Mouse (Mus musculus): Measurements from ENCODE around the gene Zfp109.

The Zfp109 gene

DNA sequence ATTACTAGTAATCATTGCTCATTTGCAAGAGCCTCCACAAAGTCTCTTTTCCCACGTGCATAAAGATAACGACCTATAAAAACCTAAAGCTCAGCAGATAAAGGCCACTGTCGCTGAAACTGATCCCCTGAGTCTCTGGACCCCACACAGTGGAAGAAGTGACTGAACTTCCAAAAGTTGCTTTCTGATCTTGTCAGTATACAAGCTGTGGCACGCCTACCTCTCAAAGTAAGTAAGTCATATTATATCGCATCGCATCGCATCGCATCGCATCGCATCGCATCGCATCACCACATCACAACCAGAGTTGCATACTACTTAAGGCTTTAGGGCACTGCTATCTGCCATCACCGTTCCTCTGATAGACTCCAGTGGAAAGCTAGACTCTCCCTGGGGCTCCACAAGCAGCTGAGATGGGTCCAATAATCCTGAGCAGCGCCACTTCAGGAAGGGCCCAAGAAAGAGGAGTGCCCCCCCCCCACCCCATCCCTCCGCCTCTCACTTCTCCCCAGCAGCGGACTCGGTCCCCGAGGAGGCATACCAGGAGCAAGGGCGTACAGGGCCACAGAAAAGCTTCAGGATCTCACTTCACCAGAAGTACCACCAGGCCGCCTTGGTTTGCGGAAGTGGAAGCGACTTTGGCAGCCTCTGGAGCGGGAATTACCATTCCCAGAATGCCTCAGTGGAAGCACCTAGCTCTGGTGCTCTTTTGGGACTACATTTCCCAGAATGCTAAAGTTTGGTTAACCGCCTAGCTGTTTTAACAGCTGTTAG lies 29.7 kb downstream of the Zfp109 start:
- DNase-seq: peak; percentile 3

DNA sequence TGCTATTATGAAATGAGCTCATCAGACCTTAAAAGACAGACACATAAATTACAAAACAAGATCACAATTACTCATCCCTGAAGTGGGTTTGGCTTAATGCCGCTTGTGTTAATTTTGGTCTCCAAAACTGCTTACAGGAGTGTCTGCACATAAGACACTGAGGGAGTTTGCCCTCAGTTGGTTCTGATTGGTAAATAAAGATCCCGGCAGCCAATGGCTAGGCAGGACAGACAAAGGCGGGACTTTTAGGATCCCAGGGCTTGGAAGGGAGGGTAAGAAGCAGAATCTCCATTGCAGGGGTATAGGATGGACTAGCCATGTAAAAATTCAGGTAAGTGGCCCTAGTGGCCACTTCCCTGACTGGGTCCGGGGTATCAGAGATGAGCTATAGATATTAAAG lies 40.4 kb downstream of the Zfp109 start:
- DNase-seq: no peak

DNA sequence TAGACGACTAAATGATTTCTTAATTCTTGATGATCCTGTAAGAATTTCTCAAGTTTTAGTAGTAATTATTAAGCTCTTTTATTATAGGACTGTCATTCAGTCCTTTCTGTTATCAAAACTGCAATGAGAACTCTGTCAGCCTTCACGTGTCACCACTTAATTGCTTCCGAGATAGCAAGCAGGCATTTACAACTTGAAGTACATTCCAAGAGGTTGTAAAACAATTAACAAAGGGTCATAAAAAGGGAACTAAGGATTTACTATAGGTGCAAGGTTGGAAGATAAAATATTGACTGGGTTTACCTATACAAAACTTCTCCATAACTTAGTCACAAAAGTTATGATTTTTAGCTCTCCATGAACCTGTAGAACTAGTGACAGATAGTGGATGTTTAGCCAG lies 44.2 kb downstream of the Zfp109 start:
- no peak for DNase-seq

DNA sequence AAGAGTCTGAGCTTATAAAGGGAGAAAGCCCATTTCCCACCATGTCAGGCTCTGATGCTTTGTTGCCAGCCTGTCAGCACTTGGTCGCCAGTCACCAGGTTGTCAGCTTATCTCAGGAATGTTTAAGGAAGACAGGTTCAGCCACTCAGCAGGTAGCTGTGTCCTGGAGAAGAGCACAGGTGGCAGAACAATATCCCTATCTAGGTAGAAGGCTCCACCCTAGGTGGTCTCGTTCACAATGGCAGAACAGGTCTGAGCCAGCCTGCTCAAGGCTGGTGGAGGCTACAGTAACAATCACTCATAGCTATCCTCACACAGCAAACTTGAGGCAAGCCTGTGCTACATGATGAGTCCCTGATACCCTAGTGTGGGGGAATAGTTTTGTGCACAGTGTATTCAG lies 46.0 kb downstream of the Zfp109 start:
- DNase-seq: no peak

DNA sequence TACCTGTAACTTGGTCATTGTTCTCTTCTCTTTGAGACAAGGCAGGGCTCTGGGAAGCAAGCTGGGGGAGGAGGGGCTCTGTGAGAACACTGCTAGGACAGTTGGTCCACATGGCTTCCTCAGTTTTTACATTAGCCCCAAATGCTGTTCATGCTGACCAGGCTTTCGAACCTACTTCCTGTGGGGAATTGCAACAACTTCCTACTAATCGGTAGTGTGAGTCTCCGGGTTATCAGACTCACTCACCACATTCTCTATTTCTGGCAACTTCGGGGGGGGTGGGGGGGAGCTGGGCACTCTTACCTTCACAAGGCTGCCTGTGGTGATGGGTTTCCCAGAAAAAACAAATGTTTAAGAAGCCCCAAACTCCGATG lies 47.8 kb downstream of the Zfp109 start:
- no peak for DNase-seq

DNA sequence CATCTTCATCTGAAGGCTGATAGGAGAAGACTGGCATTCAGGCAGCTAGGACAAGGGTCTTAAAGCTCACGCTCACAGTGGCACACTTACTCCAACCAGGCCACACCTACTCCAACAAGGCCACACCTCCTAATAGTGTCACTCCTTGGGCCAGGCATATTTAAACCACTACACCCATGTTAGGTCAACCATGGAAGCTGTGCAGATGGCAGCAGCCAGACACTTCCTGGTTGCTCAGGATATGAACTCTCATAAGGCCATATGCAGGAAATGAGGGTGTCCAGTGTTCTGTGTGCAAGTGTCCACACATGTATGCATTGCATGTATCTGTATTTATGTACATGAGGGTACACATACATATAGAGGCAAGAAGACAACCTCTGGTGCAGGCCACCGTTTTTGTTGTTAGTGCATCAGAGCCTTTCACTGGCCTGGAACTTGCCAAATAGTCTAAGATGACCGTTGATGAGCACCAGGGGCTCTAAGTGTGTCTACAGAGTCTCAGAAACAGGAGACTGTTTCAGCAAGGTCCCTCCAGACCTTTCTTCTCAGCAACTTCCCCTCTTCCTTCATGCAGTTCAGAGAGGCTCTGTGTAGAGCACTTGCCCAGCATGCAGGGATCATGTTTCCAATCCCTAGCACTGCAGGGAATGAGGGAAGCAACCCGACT lies 48.3 kb downstream of the Zfp109 start:
- DNase-seq: no peak

DNA sequence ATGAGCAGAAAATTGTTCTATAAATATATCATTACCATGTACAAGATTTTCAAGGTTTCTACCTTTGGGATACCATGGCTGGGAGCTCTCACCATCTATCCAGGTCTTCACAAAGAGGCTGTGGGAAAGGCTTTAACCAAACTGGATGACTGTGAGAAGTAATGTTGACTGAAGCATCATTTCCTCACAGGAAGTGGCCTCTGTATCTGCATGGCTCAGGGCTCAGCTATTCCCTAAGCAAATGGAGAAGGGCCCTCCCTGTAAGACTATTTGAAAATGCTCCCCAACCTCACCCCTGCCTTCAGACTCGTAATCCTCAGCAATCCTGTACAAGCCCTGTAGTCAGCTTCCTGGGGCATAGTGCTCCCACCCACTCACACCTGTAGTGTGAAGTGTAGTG lies 49.7 kb downstream of the Zfp109 start:
- no peak for DNase-seq
